Mouse (Mus musculus): ENCODE results near the gene Psmb11.
A peak's percentile ranks its signal among the peaks of the same experiment; 100 is the strongest.

DNA sequence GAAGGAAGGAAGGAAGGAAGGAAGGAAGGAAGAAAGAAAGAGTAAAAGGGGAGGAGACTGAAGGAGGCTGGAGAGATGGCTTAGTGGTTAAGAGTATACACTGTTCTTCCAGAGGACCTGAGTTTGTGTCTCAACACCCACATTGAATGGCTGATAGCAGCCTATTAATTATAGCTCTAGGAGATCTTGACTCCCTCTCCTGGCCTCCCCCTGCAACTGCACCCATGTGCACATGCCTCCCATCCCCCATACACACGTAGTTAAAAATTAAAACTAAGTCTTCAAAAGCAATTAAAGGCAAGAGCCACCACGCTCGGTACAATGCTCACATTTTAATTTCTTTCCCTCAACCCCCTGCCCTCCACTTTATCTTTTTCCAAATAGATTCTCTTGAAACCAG is 27.2 kb upstream of the Psmb11 start:
- no peak for TF ChIP-seq POLR2A (IDR thresholded peaks at IDR 0.05; ENCODE audit: low read depth, low read length)
- TF ChIP-seq CTCF (conservative IDR thresholded peaks at IDR 0.05; ENCODE audit: insufficient read depth, insufficient read length, low read depth, low read length): peak; percentile 58
